Mouse (Mus musculus): ENCODE results near the gene Cacna1i. TPM values are rescaled to one million over a fixed set of nuclear protein-coding genes. Genes with fewer than 3 reads are reported as not detected.

The Cacna1i gene
- polyA plus RNA-seq, 1 experiment from 2014 or later = 0.24 TPM

GRCm38 (mm10) chr15:80387185-80387584, 100.1 kb downstream of the Cacna1i start:
- Histone ChIP-seq H3K27ac (replicated peaks) (no peak overlapping the region), H3K9ac (no peak overlapping the region), H3K4me3 (no peak overlapping the region), H3K4me2 (no peak overlapping the region), H3K4me1 (replicated peaks) (peaks cover 5% of the 10 kb centered on the region; the same call in 1 of the 2 replicates), H3K27me3 (no peaks in the 10 kb centered on the region), H3K9me3 (no peaks in the 10 kb centered on the region), H3K36me3 (no peaks in the 10 kb centered on the region)
- WGBS = 88% methylated on average over 2 of the region's 2 CpGs
- no peak for ATAC-seq (ENCODE audit: low read depth)

DNA sequence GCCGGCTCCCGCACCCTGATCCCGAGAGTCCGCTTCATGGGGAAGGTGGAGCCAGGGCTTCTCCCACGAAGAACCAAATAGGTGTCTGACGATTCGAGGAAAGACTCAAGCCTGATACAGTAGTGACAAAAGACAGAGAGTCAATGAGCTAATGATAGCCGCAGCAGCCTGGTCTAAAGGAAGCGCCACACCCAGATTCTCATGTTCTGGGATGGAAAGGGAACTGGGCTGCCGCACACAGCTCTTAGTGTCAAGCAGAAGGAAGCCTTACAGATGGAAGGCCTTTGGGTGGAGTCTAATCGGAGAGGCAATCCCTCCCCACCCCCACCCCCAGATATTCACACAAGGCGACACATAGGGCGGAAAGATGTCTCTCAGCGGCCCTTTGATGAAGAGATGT, 104.8 kb downstream of the Cacna1i start:
- Histone ChIP-seq H3K4me1 (replicated peaks) (no peaks in the 10 kb centered on the region), H3K27me3 (no peaks in the 10 kb centered on the region), H3K4me3 (no peak overlapping the region), H3K36me3 (no peaks in the 10 kb centered on the region), H3K27ac (replicated peaks) (no peak overlapping the region), H3K4me2 (no peak overlapping the region), H3K9me3 (no peaks in the 10 kb centered on the region), H3K9ac (no peak overlapping the region)
- 88% methylated on average over 14 of the region's 14 CpGs for WGBS
- ATAC-seq (ENCODE audit: low read depth) = no peak

DNA sequence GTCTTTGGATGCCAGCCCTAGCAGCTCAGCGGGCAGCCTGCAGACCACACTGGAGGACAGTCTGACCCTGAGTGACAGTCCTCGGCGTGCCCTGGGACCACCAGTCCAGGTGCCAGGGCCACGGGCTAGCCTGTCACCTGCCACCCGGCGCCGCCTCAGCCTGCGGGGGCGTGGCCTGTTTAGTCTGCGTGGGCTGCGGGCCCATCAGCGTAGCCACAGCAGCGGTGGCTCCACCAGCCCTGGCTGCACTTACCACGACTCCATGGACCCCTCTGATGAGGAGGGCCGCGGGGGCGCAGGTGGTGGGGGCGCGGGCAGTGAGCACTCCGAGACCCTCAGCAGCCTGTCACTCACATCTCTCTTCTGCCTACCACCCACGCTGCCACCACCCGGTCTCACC, 108.0 kb downstream of the Cacna1i start:
- Histone ChIP-seq H3K9me3 (no peaks in the 10 kb centered on the region), H3K36me3 (no peaks in the 10 kb centered on the region), H3K27me3 (no peaks in the 10 kb centered on the region), H3K9ac (no peak overlapping the region), H3K4me3 (no peak overlapping the region), H3K4me2 (no peak overlapping the region), H3K27ac (replicated peaks) (no peak overlapping the region), H3K4me1 (replicated peaks) (no peaks in the 10 kb centered on the region)
- ATAC-seq (ENCODE audit: low read depth) = no peak
- 76% methylated on average over 22 of the region's 22 CpGs for WGBS

- Histone ChIP-seq H3K4me2 (no peak overlapping the region), H3K27me3 (no peaks in the 10 kb centered on the region), H3K9ac (no peak overlapping the region), H3K9me3 (no peaks in the 10 kb centered on the region), H3K27ac (replicated peaks) (no peak overlapping the region), H3K4me3 (no peak overlapping the region), H3K36me3 (no peaks in the 10 kb centered on the region), H3K4me1 (replicated peaks) (peaks cover 9% of the 10 kb centered on the region)
- ATAC-seq (ENCODE audit: low read depth) = no peak
- 75% methylated on average over 1 of the region's 1 CpGs for WGBS
Observed at GRCm38 (mm10) chr15:80399451-80399850, 112.4 kb downstream of the Cacna1i start.

GRCm38 (mm10) chr15:80401387-80401898, 114.4 kb downstream of the Cacna1i start:
- 34% methylated on average over 2 of the region's 2 CpGs for WGBS
- Histone ChIP-seq H3K9ac (no peak overlapping the region), H3K9me3 (0 out of 2 replicates have a peak, but pooled peaks cover 4% of the 10 kb centered on the region), H3K27me3 (no peaks in the 10 kb centered on the region), H3K4me2 (no peak overlapping the region), H3K36me3 (no peaks in the 10 kb centered on the region), H3K4me1 (replicated peaks) (peaks cover 9% of the 10 kb centered on the region), H3K4me3 (no peak overlapping the region), H3K27ac (replicated peaks) (no peak overlapping the region)
- peak; percentile 50; the same call in 1 of the 2 replicates for ATAC-seq (ENCODE audit: low read depth)

- WGBS = 46% methylated on average over 8 of the region's 8 CpGs
- Histone ChIP-seq H3K9me3 (0 out of 2 replicates have a peak, but pooled peaks cover 4% of the 10 kb centered on the region), H3K27ac (replicated peaks) (no peak overlapping the region), H3K4me2 (no peak overlapping the region), H3K27me3 (0 out of 2 replicates have a peak, but pooled peaks cover 3% of the 10 kb centered on the region), H3K9ac (no peak overlapping the region), H3K4me3 (no peak overlapping the region), H3K4me1 (replicated peaks) (peaks cover 9% of the 10 kb centered on the region), H3K36me3 (no peaks in the 10 kb centered on the region)
- no peak for ATAC-seq (ENCODE audit: low read depth)
Observed at GRCm38 (mm10) chr15:80401980-80402379, 114.9 kb downstream of the Cacna1i start.

DNA sequence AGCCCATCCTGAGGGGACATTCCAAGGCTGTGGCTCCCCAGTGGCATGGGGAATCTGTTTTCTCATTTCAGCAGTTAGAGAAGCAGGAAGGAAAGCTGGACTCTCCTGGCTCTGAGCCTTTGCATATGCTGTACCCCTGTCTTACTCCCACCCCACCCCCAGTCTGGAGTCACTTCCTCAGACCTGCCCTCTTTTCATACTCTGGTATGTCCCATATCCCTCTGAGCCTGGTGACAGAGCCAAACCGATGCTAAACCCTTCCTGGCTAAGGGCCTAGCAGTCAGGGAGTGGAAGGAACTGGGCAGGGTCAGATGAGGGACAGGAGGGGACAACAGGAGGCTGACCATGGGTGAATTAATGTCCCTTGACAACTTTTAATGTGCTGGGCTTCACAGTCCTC, 120.8 kb downstream of the Cacna1i start:
- Histone ChIP-seq H3K36me3 (no peaks in the 10 kb centered on the region), H3K9ac (no peak overlapping the region), H3K4me3 (no peak overlapping the region), H3K4me1 (replicated peaks) (no peaks in the 10 kb centered on the region), H3K27ac (replicated peaks) (no peak overlapping the region), H3K27me3 (0 out of 2 replicates have a peak, but pooled peaks cover 3% of the 10 kb centered on the region), H3K4me2 (no peak overlapping the region), H3K9me3 (0 out of 2 replicates have a peak, but pooled peaks cover 4% of the 10 kb centered on the region)
- no peak for ATAC-seq (ENCODE audit: low read depth)
- 37% methylated on average over 1 of the region's 1 CpGs for WGBS

DNA sequence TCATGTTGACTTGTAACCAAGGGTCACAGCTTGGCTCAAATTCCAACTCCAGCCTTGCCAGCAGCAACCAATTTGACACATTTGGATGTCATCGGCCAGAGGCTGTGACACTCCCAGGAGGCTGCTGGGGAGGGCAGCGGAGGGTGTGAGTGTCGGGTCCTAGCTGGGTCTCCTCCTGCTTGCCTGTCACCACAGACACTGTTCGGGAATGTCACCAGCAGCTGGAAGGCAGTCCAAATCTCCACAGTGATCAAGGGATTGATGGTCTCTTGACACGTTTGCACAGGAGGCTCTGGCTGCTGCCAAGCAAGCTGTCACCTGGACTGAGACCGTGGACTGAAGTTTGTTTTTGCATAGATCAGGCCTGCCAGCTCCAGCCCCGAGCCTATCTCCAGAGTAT, 123.6 kb downstream of the Cacna1i start:
- ATAC-seq (ENCODE audit: low read depth) = no peak
- WGBS = 73% methylated on average over 7 of the region's 7 CpGs

DNA sequence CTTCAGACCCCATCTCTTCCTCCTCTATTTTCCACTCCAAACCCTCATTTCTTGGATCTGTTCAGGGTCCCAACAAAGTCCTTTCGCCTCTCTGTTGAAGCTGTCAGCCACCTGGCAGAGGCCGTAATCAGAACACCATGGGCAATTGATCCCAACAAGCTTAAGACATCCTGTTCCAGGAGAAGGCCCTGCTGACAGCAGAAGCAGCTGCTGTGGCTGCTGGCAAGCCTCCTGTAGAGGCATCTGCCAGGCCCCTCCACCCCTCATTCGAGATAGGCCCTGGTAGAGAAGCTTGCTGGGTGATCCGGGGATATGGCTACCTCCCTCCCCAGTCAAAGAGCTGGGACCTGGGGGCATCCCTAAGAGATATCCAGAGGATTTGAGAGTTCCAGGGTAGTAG, 126.0 kb downstream of the Cacna1i start:
- H3K4me3 ChIP-seq = no peak overlapping the region
- no peak for ATAC-seq (ENCODE audit: low read depth)
- H3K9me3 ChIP-seq = no peaks in the 10 kb centered on the region
- no peak overlapping the region for H3K27ac ChIP-seq (replicated peaks)
- no peak overlapping the region for H3K4me2 ChIP-seq
- 74% methylated on average over 4 of the region's 4 CpGs for WGBS
- H3K36me3 ChIP-seq = no peaks in the 10 kb centered on the region
- no peaks in the 10 kb centered on the region for H3K27me3 ChIP-seq
- H3K9ac ChIP-seq = no peak overlapping the region
- H3K4me1 ChIP-seq (replicated peaks) = peaks cover 9% of the 10 kb centered on the region

More for the DNA sequence above, 123.6 kb downstream of the Cacna1i start:
- Histone ChIP-seq H3K4me1 (replicated peaks) (no peaks in the 10 kb centered on the region), H3K36me3 (no peaks in the 10 kb centered on the region), H3K9me3 (no peaks in the 10 kb centered on the region), H3K27ac (replicated peaks) (no peak overlapping the region), H3K9ac (no peak overlapping the region), H3K4me3 (no peak overlapping the region), H3K4me2 (no peak overlapping the region), H3K27me3 (0 out of 2 replicates have a peak, but pooled peaks cover 3% of the 10 kb centered on the region)

DNA sequence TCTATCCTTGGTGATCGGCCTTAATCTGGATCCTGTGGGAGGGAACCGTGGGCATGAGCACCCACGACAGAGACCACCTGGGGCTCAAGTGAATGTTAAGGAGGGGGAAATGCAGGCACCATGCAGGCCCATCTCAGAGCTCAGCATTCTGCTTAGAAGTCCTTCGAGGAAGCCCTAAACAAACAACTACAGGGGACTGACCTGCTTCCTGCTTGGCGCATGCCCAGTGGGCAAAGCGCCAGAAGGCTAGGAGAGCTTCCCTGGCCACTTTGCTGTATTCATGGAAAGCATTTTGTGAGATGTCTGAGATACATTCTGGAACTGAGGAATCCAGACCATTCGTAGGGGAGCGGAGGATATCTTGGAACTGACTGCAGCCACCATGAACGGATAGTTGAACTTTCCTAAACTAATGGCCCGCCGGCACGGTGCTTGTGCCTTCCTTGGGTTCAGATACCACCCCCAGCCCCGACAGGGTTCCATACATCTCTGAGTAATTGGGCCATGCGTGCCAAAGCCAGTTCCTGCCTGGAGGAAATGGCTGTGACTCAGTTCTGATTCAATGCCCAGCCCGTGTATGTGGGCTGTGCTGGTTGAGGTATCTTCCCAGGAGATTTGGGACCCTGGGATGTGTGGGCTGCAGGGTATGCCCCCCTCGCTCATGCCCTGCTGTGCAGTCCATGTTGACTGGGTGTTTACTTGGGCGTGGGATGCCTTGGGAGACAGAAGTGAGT, 127.1 kb downstream of the Cacna1i start:
- 87% methylated on average over 17 of the region's 17 CpGs for WGBS
- no peak for ATAC-seq (ENCODE audit: low read depth)
- Histone ChIP-seq H3K4me1 (replicated peaks) (peaks cover 9% of the 10 kb centered on the region), H3K27me3 (no peaks in the 10 kb centered on the region), H3K9ac (no peak overlapping the region), H3K36me3 (no peaks in the 10 kb centered on the region), H3K27ac (replicated peaks) (no peak overlapping the region), H3K4me2 (no peak overlapping the region), H3K4me3 (no peak overlapping the region), H3K9me3 (no peaks in the 10 kb centered on the region)

DNA sequence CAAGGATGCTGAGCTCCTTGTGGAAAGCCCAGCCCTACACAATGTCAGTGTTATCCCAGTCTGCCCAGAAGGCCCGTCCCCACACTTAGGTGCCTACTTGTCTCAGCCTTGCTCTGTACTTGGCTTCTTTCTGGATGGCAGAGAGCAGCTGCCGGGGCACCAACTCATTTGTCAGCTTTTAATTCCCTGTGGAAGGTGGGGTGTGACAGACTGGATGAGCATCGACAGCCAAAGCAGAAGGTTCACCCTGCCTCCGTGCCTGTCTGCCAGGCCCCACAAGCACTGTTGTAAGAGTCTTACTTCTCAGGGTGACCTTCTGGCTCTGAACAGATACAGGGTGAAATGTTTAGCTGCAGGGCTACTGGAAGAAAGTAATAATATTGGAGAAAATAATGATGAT, 128.1 kb downstream of the Cacna1i start:
- Histone ChIP-seq H3K4me2 (no peak overlapping the region), H3K36me3 (no peaks in the 10 kb centered on the region), H3K27ac (replicated peaks) (no peak overlapping the region), H3K27me3 (no peaks in the 10 kb centered on the region), H3K9ac (no peak overlapping the region), H3K9me3 (no peaks in the 10 kb centered on the region), H3K4me1 (replicated peaks) (peaks cover 9% of the 10 kb centered on the region), H3K4me3 (no peak overlapping the region)
- ATAC-seq (ENCODE audit: low read depth) = no peak
- 79% methylated on average over 4 of the region's 4 CpGs for WGBS

DNA sequence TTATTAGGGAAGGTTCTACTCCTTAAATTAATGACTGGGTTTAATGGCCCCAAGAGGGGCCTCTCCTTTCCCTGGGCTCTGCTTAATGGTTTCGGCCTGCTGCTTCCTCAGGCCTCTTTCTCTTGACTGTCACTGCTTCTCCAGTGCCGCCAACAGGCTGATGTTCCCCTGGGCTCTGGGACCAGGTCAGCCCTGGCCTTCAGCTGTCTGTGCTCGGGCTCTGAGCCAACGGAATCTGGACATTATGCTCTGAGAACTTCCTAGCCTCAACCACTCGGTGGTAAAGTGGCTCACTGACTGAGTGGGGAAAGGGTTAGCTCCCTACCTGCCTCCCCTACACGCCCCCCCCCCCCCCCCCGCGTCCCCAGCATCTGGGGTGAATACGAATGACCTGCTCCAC, 130.0 kb downstream of the Cacna1i start:
- no peak overlapping the region for H3K4me3 ChIP-seq
- H3K9ac ChIP-seq = no peak overlapping the region
- H3K36me3 ChIP-seq = no peaks in the 10 kb centered on the region
- no peaks in the 10 kb centered on the region for H3K9me3 ChIP-seq
- H3K4me1 ChIP-seq (replicated peaks) = peaks cover 9% of the 10 kb centered on the region
- H3K27me3 ChIP-seq = no peaks in the 10 kb centered on the region
- no peak for ATAC-seq (ENCODE audit: low read depth)
- 39% methylated on average over 9 of the region's 9 CpGs for WGBS
- no peak overlapping the region for H3K27ac ChIP-seq (replicated peaks)
- no peak overlapping the region for H3K4me2 ChIP-seq

DNA sequence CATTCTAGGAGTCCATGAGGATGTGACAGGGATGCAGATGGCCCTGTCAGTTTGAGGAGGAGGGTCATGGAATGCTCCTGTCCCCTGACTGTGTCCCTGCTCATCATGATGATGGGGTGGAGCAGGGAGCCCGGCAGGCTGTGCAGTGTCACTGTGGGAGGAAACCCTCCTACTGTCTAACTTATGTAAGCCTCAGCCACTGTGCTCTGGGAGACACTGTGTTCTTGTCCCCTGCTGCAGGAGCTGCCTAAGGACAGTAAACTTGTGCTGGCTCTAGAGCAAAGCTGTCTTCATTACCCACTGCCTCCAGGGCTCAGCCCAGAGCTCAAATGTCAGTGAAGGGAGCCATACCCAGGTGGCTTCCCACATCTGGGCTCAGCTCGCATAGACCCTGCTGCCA, 131.1 kb downstream of the Cacna1i start:
- WGBS = 74% methylated on average over 2 of the region's 2 CpGs
- peaks cover 9% of the 10 kb centered on the region for H3K4me1 ChIP-seq (replicated peaks)
- no peaks in the 10 kb centered on the region for H3K27me3 ChIP-seq
- H3K36me3 ChIP-seq = no peaks in the 10 kb centered on the region
- H3K27ac ChIP-seq (replicated peaks) = no peak overlapping the region
- no peak overlapping the region for H3K9ac ChIP-seq
- no peak overlapping the region for H3K4me3 ChIP-seq
- no peak overlapping the region for H3K4me2 ChIP-seq
- no peak for ATAC-seq (ENCODE audit: low read depth)
- H3K9me3 ChIP-seq = no peaks in the 10 kb centered on the region
